Mouse (Mus musculus) hindbrain, embryonic 16.5 days (tissue): ENCODE results near the gene Lipe. TPM values are rescaled to one million over a fixed set of nuclear protein-coding genes. Genes with fewer than 3 reads are reported as not detected.
"Not testable (repeated sequence)": the region's sequence is repeated elsewhere in the genome, so short reads cannot be mapped to it uniquely, and the experiment has no call there.

ENCODE experiments used
- ATAC-seq: fragments of 200-750 bp; cut with Nextera tagmentation; 2 replicates; pipeline ENCODE4 v1.8.0; 2017; ENCODE audit warnings: moderate TSS enrichment, moderate library complexity
- H3K27ac ChIP-seq: fragments of 300-500 bp; sonication (generic); 2 replicates; pipeline ENCODE4 v1.5.1; 2014; ENCODE audit warnings: low read depth, mild to moderate bottlenecking, control low read depth, low read length, moderate library complexity
- H3K27me3 ChIP-seq: fragments of 300-500 bp; sonication (generic); replicated peaks from 2 replicates; pipeline ENCODE4 v1.6.1; 2014; ENCODE audit warnings: low read length; ENCODE audit not compliant: control insufficient read depth, insufficient read depth
- H3K36me3 ChIP-seq: fragments of 300-500 bp; sonication (generic); 2 replicates; pipeline ENCODE4 v1.6.1; 2014; ENCODE audit warnings: mild to moderate bottlenecking, low read length, moderate library complexity, mixed read lengths; ENCODE audit not compliant: control insufficient read depth, insufficient read depth
- H3K4me1 ChIP-seq: fragments of 300-500 bp; sonication (generic); 2 replicates; pipeline ENCODE4 v1.6.1; 2014; ENCODE audit warnings: low read depth, low read length; ENCODE audit not compliant: control insufficient read depth, insufficient read depth
- H3K4me2 ChIP-seq: fragments of 300-500 bp; sonication (generic); 2 replicates; pipeline ENCODE4 v1.6.1; 2014; ENCODE audit warnings: mild to moderate bottlenecking, low read length, control low read depth, moderate library complexity
- H3K4me3 ChIP-seq: fragments of 300-500 bp; sonication (generic); 2 replicates; pipeline ENCODE4 v1.5.1; 2014; ENCODE audit warnings: mild to moderate bottlenecking, low read length, control low read depth, moderate library complexity
- H3K9ac ChIP-seq: fragments of 300-500 bp; sonication (generic); 2 replicates; pipeline ENCODE4 v1.6.1; 2014; ENCODE audit warnings: low read depth, mild to moderate bottlenecking, control low read depth, low read length, moderate library complexity
- H3K9me3 ChIP-seq: fragments of 300-500 bp; sonication (generic); 2 replicates; pipeline ENCODE4 v1.6.1; 2014; ENCODE audit warnings: mild to moderate bottlenecking, low read length, moderate library complexity; ENCODE audit not compliant: control insufficient read depth
- WGBS: fragments of 180-500 bp; shearing (Covaris S2); extraction: QIAGEN DNeasy Blood & Tissue Kit; methylation state at CpG from one replicate; pipeline ENCODE4 v1.1.7; 2014; 5-methylcytosine and 5-hydroxymethylcytosine counted together
- polyA plus RNA-seq: library from polyadenylated mRNA; unstranded; fragments of >200 nt; fragmentation: Nextera tagmentation; extraction: Ambion mirVana; gene quantifications from 2 replicates; pipeline ENCODE4 v1.2.1, GENCODE M21; 2015

Gene Lipe
- polyA plus RNA-seq, 1 experiment from 2014 or later: 12.4 TPM

DNA sequence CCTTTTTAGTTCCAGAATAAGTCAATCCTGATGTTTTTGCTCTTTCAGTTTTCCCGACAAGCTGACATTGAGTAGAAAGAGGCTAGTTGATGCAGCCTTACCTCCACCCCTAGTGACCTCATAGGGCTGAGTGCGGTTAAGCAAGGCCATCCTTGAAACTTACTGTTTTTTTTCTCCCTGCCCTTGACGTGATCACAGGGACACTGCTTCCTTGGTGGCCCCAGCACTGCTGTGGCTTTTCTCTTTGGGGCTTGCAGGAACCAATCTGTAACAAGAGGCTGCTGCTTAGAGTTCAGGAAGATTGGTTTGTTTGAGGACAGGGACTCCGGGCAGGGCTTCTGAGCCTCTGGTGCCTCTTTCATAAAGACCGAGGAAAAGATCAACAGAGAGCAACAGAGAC is 3.5 kb upstream of the Lipe start:
- Histone ChIP-seq H3K9ac (no peak overlapping the region), H3K4me1 (no peaks in the 10 kb centered on the region; the same call in none of the 2 replicates), H3K4me3 (no peak overlapping the region), H3K9me3 (no peaks in the 10 kb centered on the region), H3K4me2 (no peak overlapping the region), H3K27me3 (no peaks in the 10 kb centered on the region), H3K36me3 (no peaks in the 10 kb centered on the region), H3K27ac (no peak overlapping the region)
- 31% methylated on average over 5 of the region's 5 CpGs for WGBS
- ATAC-seq: no peak

DNA sequence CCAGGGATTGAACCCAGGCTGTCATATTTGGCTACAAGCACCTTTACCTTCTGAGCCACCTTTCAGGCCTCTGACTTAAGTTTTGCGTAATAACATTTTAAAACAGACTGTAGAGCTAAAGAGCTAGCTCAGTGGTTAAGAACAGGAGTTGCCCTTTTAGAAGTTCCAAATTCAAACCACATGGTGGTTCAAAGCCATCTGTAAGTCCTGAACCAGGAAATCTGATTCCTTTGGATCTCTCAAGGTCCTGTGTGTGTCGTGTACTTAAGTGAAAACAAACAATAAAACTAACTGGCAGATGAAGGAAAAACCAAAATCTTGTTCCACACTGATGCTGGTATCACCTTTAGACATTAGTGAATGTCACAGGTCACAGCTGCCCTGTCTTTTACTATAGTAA is 3.0 kb upstream of the Lipe start:
- Histone ChIP-seq H3K9ac (no peak overlapping the region), H3K4me2 (no peak overlapping the region), H3K27ac (no peak overlapping the region), H3K36me3 (no peaks in the 10 kb centered on the region), H3K4me3 (no peak overlapping the region), H3K27me3 (no peaks in the 10 kb centered on the region), H3K4me1 (peaks cover 2% of the 10 kb centered on the region), H3K9me3 (no peaks in the 10 kb centered on the region)
- WGBS: 72% methylated on average over 2 of the region's 2 CpGs
- ATAC-seq: no peak

- H3K4me2 ChIP-seq, H3K27me3 ChIP-seq, H3K36me3 ChIP-seq, H3K9me3 ChIP-seq, ATAC-seq, H3K9ac ChIP-seq, H3K4me3 ChIP-seq, H3K27ac ChIP-seq: not testable (repeated sequence)
- peaks cover 11% of the 10 kb centered on the region for H3K4me1 ChIP-seq
Observed at GRCm38 (mm10) chr7:25399028-25399427, 518 bp upstream of the Lipe start.

DNA sequence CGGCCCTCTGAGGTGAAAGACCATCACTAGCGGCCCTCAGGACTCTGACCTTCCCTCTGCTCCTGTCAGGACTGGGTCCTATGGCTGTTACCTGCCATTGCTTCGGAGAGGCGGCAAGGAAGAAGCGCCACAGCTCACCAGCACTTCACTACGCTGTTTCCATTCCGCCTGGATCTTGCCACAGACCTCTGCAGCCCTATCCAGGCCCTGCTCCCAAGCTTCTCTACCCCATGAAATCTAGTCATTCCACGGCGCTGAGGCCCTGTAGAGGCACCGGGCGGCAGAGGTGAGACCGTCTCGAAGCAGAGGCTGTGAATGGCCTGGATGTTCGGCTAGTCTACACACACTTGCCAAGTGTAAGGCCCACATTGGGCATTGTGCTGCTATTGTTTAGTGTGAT is 1.9 kb downstream of the Lipe start:
- H3K4me1 ChIP-seq: peaks cover 25% of the 10 kb centered on the region
- 87% methylated on average over 14 of the region's 14 CpGs for WGBS
- peak overlapping the region; percentile 73 for H3K4me3 ChIP-seq
- no peaks in the 10 kb centered on the region for H3K9me3 ChIP-seq
- H3K4me2 ChIP-seq: peak overlapping the region; percentile 61
- no peaks in the 10 kb centered on the region for H3K27me3 ChIP-seq
- peak; percentile 5; the same call in 1 of the 2 replicates for ATAC-seq
- H3K9ac ChIP-seq: peak overlapping the region; percentile 47; the same call in 1 of the 2 replicates
- peak overlapping the region; percentile 64 for H3K27ac ChIP-seq
- H3K36me3 ChIP-seq: no peaks in the 10 kb centered on the region

DNA sequence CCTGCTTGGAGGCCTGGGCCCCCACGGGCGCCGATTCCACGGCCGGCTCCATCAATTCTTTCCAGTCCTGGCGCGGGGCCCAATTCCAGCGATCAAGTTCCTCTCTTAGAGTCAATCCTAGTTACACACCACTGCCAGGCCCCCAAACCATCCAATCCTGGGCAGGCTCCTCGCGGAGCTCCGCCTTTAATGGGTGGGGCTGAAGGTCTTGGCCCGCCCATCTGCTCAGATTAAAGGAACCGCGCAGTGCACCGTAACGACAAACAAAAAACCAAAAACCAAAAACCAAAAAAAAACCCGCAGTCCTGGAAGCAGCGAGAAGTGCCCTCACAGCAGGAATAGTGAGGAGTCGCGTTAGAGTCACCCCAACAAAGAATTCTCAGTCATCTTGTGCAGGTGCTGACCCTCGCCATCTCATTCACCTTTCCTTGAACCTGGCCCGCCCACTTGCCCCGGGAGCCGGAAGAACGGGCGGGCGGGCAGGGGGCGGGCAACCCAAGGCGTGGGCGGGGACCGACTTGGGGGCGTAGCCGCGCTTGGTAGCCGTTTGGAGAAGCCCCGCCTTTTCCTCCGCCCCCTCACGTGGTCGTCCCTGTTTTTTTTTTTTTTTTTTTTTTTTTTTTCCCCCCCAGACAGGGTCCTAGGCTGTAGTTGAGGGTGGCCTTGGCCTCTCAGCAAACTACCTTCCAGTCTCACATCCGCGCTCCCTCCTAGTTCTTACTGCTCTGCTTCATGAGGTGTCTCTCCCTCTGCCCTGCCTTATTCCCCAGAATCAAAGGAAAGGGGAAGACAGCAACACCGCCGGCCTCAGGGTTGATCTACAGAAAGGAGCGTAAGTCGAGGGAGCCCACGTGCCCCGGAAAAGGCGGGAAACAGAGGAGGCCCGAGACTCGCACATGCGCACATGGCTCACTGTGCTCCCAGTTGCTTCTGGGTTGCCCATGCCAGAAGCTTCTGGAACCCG is 2.7 kb downstream of the Lipe start:
- Histone ChIP-seq H3K4me3 (peak overlapping the region; percentile 73), H3K36me3 (no peaks in the 10 kb centered on the region), H3K9ac (peak overlapping the region; percentile 74), H3K9me3 (no peaks in the 10 kb centered on the region), H3K4me1 (peaks cover 25% of the 10 kb centered on the region), H3K27ac (peak overlapping the region; percentile 76), H3K27me3 (no peaks in the 10 kb centered on the region), H3K4me2 (peak overlapping the region; percentile 61)
- peak; percentile 96 for ATAC-seq
- WGBS: 7% methylated on average over 42 of the region's 52 CpGs

GRCm38 (mm10) chr7:25395186-25395557 is 3.3 kb downstream of the Lipe start:
- Histone ChIP-seq H3K9ac (peak overlapping the region; percentile 74), H3K27me3 (no peaks in the 10 kb centered on the region), H3K4me1 (peaks cover 28% of the 10 kb centered on the region), H3K4me2 (peak overlapping the region; percentile 61), H3K27ac (peak overlapping the region; percentile 76), H3K36me3 (no peaks in the 10 kb centered on the region), H3K4me3 (peak overlapping the region; percentile 73), H3K9me3 (no peaks in the 10 kb centered on the region)
- peak; percentile 64 for ATAC-seq
- 1% methylated on average over 22 of the region's 22 CpGs for WGBS

DNA sequence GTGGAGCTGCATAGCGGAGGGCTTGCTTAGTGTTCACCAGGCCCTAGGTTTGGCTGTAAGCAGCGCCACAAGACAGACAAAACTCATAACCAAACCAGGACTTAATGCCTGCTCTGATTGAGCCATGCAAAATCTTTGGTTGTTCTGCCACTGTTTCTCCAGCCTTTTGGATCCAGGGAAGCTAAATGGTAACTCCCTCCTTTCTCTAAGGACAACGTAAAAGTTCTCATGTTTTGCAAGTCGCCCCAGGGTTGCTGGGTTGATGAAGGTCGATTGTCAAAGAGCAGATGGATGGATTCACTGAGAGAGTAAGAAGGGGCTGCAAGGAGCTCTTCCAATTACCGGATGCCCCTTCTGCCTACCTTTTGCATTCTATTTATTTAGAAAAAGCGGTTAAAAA is 3.8 kb downstream of the Lipe start:
- H3K36me3 ChIP-seq: no peaks in the 10 kb centered on the region

DNA sequence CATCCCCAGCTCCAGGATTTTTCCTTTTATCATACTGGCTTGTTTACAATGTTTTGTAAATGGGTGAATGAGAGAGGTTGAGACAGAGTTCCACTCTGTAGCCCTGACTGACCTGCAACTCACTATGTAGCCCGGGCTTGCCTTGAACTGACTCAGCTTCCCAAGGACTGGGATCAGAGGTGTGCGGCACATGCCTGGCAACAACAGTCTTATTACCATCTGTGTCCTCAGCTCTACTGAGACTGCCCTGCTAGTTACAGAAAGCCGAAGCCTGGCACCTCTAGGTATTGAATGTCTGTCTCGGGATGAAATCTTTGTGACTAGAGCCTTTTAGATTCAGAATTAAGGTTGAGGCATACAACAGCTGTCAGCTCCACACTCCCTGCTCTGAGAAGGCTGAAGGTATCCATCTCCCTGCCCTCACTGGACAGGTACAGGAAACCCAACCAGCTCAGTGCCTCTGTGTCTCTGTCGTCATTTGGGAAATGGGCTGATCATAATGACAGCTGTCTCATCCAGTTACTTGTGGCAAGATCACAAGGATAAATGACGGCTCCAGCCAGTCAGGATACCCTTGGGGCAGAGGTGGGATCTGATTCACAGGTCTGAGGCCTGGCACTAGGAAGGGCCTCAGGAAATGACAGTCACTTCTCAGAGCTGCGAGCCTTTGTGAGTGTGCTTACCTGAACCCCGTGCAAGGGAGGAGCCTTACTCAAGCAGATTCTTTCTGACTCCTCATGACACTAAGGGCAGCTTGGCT is 4.9 kb downstream of the Lipe start:
- peaks cover 36% of the 10 kb centered on the region for H3K4me1 ChIP-seq
- H3K9ac ChIP-seq: 0 out of 2 replicates have a peak overlapping the region, but pooled peaks have one; percentile 13
- no peak for ATAC-seq
- 0 out of 2 replicates have a peak overlapping the region, but pooled peaks have one; percentile 73 for H3K4me3 ChIP-seq
- H3K4me2 ChIP-seq: peak overlapping the region; percentile 61
- H3K27me3 ChIP-seq: no peaks in the 10 kb centered on the region
- H3K9me3 ChIP-seq: no peaks in the 10 kb centered on the region
- WGBS: 68% methylated on average over 8 of the region's 8 CpGs
- H3K36me3 ChIP-seq: no peaks in the 10 kb centered on the region; the same call in 1 of the 2 replicates
- no peak overlapping the region for H3K27ac ChIP-seq

More for the DNA sequence above, 3.8 kb downstream of the Lipe start:
- Histone ChIP-seq H3K9me3 (no peaks in the 10 kb centered on the region), H3K4me3 (peak overlapping the region; percentile 73), H3K4me1 (peaks cover 33% of the 10 kb centered on the region), H3K9ac (peak overlapping the region; percentile 74), H3K4me2 (peak overlapping the region; percentile 61), H3K27ac (peak overlapping the region; percentile 76), H3K27me3 (no peaks in the 10 kb centered on the region)
- 11% methylated on average over 7 of the region's 7 CpGs for WGBS
- no peak for ATAC-seq

GRCm38 (mm10) chr7:25392851-25393250 is 5.7 kb downstream of the Lipe start:
- H3K4me3 ChIP-seq: no peak overlapping the region
- WGBS: 40% methylated on average over 7 of the region's 7 CpGs
- H3K4me1 ChIP-seq: peaks cover 36% of the 10 kb centered on the region
- H3K9me3 ChIP-seq: no peaks in the 10 kb centered on the region
- ATAC-seq: no peak
- H3K4me2 ChIP-seq: no peak overlapping the region
- H3K9ac ChIP-seq: no peak overlapping the region
- peaks cover 3% of the 10 kb centered on the region for H3K36me3 ChIP-seq
- H3K27me3 ChIP-seq: no peaks in the 10 kb centered on the region
- H3K27ac ChIP-seq: no peak overlapping the region
